Mouse (Mus musculus) large intestine, adult 2 months (tissue): ENCODE results near the gene 6330409D20Rik. TPM values are rescaled to one million over a fixed set of nuclear protein-coding genes. Genes with fewer than 3 reads are reported as not detected.

Source experiments
- DNase-seq: peaks from one replicate; pipeline ENCODE4 v3.0.0-alpha.2; 2012; ENCODE audit warnings: low read depth, low spot score
- WGBS: fragments of 180-500 bp; shearing (Covaris S2); methylation state at CpG from one replicate; pipeline ENCODE4 v1.1.7; 2018; 5-methylcytosine and 5-hydroxymethylcytosine counted together
- polyA plus RNA-seq: library from polyadenylated mRNA; depleted of rRNA; stranded (reverse); fragments of >200 nt; gene quantifications from 2 replicates; pipeline ENCODE4 v1.2.3, GENCODE M21; 2012

The 6330409D20Rik gene
- polyA plus RNA-seq, 1 experiment, result not detected

DNA sequence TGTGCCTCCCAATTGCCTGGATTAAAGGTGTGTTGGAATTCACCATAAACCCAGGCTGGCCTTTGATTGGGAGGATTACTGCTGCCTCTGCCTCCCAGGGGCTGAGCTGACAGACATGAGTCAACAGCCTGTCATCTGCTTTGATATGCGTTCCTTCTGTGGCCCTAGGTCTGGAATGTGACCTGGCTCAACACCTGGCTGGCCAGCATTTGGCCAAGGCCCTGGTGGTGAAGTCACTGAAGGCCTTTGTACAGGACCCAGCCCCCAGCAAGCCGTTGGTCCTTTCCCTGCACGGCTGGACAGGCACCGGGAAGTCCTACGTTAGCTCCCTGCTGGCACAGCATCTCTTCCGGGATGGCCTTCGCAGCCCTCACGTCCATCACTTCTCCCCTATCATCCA lies 17.7 kb upstream of the 6330409D20Rik start:
- no peak for DNase-seq
- WGBS, result 79% methylated on average over 8 of the region's 8 CpGs

DNA sequence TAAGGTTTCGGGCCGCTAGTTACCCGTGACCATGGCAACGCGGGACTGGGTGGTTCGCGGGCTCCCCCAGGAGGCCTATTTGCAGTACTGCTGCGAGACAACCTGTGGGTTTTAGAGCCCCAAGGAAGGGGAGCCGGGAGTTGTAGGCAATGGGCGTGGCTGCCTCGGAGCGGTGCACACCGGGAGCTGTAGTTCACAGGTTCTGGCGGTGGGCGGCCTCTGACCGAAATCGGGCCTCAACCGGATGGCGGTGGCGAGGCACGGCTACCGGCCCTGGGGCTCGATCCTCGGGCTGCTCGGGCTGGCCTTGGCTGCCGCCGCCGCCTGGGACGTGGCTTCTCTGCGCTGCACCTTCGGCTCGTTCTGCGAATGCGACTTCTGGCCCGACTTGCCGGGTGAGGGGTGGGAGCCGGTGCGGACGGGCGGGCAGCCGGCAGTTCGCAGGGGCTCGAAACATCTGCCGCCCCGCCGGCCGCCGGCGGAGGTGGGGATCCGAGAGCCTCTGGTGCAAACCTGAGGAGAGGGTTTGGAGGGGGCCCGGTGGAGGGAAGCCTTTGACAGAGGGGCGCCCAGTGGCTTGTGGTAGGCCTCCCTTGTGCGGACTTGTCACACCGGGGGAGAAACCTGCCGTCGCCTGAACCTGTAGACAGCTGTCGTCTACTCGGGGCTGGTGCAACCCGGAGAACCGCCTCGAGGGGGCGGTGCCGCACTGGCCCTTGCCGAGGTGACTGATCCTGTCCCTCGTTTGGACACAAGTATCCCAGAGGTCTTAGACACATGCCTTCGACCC lies 16.4 kb upstream of the 6330409D20Rik start, which contains the start of gene Tor2a:
Tor2a (plus strand) TSS at position 179 of the 790 bp plus-strand sequence.
- DNase-seq, result peak; percentile 89
- under 1% methylated on average over 66 of the region's 66 CpGs for WGBS

DNA sequence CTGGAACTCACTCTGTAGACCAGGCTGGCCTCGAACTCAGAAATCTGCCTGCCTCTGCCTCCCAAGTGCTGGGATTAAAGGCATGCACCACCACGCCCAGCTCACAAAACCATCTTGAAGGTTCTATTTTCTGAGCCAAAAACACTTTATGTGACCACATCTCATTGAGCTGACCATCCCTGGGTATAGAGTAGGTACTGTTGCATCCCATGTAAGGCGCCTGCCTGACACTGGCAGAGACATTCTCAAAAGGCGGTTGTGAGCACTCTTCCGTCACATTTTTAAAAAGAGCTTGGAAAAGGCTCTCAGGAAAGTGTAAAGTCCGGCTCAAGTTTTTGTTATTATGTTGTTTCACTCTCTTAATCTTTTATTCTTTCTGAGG lies 15.8 kb upstream of the 6330409D20Rik start:
- 33% methylated on average over 6 of the region's 6 CpGs for WGBS
- no peak for DNase-seq

DNA sequence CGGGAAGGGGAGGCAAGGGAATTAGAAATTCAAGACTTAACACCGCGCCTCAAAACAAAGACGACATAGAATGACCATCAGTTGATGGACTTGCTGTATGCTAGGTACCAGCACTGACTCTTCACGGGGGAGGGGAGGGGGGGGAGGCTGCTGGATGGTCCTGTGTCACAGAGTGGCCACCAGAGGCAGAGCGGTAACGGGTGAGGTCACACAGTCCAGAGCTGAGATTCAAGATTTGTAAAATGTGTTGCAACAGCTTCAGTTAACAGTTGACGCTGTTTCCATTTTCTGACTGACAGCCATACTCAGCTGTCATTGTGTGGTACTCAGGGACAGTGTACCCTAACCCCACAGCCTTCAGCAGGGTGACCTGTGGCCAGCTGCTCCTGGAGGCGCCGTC lies 11.4 kb upstream of the 6330409D20Rik start:
- no peak for DNase-seq
- 62% methylated on average over 10 of the region's 10 CpGs for WGBS

DNA sequence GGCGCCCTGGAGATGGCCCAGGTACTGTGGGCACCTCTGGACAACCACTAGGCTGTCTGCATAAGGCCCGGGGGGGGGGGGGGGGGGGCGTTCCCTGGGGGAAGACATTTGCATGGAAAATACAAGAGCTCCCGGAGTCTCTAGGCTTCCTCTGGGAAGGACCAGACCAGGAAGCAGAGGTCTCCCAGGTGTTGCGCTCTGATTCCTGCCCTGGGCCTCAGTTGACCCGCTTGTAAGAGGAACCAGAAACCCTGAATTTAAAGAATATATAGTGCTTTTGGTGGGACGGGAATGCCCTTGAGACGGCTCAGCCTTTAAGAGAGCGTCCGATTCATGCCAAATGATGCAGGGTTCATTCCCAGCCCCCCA lies 10.8 kb upstream of the 6330409D20Rik start:
- DNase-seq, result no peak
- 25% methylated on average over 10 of the region's 10 CpGs for WGBS

DNA sequence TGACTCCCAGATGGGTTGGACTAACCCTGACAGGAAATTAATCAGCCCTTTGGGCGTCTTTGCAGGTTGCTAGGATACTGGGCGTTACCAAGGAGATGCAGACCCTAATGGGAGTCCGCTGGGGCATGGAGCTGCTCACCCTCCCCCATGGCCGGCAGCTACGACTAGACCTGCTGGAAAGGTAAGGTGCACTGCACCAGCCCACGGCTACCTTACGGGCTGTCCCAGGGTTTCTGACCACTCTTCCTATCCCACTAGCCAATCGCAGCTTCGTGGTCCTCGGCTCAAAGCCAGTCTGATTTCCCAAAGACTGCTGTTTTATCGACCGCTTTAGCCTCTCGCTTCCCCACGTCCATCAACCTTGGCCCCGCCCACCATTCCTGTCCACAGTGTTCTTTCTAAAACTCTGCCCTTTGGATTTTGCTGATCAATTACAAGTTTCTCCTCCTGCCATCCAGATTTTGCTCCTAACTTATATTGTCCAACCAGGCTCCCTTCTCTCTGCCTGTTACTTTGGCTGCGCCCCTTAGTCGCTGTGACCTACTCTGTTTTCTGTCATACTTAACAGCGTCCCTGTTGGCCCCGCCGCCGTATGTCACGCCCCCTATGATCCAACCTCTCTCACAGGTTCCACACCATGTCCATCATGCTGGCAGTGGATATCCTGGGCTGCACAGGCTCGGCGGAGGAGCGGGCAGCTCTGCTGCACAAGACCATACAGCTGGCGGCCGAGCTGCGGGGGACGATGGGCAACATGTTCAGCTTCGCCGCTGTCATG lies 10.3 kb upstream of the 6330409D20Rik start:
- 21% methylated on average over 31 of the region's 31 CpGs for WGBS
- DNase-seq, result peak; percentile 62

DNA sequence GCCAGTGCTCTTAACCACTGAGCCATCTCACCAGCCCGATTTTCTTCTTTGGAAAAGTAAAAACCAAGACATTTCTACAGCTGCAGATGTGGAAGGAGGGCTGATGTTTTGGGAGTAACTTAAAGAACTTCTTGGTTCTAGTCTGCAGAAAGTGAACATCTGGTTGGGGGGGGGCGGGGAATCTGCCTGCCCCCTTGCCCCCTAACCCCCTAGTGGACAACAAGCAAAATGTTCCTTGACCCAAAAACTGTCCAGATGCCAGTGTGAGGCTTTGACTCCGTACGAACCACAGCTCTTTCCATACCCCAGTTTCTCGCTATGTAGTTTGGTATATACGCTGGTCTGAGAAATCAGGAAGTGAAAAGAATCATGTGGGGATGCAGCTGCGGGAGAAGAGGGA lies 9.4 kb upstream of the 6330409D20Rik start:
- 71% methylated on average over 7 of the region's 7 CpGs for WGBS
- DNase-seq, result no peak

DNA sequence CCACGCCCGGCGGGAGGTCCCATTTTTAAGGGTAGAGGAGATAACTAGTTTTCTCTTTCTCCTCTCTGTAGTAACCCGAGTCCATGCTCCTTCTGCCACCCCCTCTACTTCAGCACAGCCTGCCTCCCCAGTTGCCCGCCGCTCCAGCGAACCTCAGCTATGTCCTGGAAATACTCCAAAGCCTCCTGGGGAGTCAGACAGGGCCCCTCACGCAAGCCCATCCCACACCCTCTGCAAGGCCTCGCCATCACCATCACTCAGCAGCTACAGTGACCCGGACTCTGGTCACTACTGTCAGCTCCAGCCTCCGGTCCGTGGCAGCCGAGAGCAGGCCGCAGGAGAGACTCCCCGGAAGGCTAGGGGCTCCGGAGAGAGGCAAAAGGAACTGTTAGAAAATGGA lies 8.3 kb upstream of the 6330409D20Rik start:
- DNase-seq, result no peak
- WGBS, result 89% methylated on average over 16 of the region's 16 CpGs

DNA sequence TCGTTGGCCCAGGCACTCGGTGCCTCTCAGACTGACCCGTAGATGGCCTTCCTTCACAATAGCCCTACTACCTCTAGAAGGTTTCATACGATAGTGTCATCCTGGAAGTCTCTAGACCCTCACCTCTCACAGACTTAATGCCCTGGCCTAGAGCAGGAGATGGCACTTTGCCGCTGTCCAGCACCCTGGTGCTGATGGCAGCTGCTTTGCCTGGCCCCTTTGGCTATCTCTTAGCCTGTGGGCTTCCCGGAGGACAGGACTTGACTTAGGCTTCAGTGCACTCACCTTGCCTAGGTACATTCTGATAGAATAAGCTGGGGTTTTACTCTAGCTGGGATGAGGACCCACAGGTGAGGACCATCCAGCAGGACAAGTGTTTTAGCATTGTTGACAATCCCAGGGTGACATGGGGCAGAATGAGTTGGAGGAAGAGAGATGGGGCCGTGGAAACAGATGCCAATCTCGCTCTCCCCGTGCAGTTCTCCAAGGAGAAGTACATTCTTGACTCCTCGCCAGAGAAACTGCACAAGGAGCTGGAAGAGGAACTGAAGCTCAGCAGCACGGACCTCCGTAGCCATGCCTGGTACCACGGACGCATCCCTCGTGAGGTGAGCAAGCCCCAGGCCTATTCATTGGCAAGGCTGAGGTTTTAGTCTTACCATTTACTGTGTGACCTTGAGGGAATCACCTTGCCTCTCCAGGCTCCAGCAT lies 3.6 kb upstream of the 6330409D20Rik start:
- 72% methylated on average over 15 of the region's 15 CpGs for WGBS

DNA sequence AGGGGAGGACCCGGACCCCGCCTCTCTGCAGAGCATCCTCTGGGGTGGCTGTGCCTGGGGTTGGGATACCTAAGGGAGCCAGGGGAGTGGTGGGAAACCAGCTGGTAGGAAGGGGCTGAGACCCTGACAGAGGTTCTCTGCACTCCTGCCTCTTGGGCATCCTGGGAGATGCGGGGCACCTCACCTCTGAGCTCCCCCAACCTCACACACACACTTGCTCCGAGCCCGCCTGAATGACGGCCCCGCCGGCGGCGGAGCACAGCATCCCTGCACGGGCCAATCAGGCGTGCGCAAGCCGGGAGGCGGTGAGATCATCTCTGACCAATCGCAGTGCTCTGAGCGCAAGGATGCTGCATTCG lies 1.3 kb upstream of the 6330409D20Rik start:
- 23% methylated on average over 18 of the region's 18 CpGs for WGBS
- DNase-seq, result no peak

More for the DNA sequence above, 3.6 kb upstream of the 6330409D20Rik start:
- no peak for DNase-seq

DNA sequence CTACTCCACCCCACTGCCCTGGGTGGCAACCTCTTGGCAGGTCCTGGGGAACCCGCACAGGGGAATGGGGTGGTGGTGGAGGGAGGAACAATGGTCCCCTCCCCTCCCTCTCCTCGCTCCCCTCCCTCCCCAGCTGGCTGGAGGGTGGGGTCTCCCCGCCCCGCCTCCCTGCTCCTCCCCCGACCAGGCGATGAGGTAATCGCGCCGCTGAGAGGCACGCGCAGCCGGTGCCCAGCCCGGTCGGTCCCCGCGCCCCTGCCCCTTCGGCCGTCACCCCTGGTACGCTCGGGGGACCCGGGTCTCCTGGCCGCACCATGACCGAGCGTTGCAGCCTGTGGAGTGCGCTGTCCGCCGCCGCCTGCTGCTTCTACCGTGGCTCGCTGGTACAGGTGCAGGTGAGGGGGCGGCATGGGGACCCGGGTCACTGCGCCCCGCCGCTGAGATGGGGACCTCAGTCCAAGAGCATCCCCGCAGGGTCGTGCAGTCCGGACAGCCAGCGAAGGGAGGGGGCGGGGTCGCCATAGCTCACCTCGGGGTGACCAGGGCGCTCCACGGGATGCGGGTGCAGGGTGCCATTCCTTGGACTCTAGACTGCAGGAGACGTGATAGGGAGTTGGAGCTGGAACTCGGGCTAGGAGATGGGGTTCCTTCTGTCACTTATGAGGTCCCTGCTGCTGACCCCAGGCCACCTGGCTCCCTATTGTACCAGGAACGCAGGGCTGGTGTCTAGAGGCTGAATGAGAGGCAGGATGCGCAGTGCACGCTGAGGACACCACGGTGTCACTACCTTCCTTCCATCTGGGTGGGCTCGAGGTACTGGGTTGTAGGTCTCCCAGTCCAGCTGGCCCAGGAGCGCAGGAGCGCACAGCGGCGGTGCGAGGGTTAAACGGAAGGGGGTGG lies 707 bp upstream of the 6330409D20Rik start:
- WGBS, result 7% methylated on average over 57 of the region's 58 CpGs
- DNase-seq, result no peak

DNA sequence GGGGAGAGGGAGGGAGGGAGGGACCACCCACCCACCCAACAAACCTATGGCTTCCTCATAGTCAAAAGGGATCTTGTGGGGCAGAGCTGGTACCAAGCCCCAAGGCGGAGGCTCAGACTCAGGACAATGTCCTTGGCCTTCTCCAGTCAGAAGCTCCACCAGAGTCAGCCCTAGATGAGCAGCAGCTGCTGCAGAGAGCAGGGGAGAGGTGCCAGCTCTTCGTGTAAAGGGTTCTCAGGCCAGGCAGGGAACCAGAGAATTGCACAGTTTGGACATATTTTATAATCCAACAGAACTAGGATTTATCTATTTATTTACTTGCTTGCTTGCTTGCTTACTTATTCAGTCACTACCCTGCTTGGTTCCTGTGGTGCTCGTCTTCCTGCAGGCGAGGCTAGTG lies 1.5 kb downstream of the 6330409D20Rik start:
- DNase-seq, result no peak
- 58% methylated on average over 4 of the region's 4 CpGs for WGBS

DNA sequence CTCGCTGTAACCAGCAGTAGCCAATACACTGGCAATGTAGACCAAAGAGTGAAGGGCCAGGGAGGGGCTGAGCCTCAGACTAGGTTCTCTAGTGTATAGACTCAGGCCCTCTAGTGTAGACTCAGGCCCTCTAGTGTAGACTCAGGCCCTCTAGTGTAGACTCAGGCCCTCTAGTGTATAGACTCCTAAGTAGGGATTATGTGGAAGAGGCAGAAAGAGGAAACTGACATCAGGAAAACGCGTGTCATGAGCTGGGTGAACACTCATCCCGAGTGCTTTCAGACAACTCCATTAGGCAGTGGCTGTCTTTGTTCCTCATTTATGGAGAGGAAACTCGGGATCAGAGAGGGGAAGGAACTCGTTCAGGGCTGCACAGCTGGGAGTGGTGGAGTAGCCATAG lies 3.8 kb downstream of the 6330409D20Rik start:
- no peak for DNase-seq
- WGBS, result 65% methylated on average over 6 of the region's 6 CpGs

DNA sequence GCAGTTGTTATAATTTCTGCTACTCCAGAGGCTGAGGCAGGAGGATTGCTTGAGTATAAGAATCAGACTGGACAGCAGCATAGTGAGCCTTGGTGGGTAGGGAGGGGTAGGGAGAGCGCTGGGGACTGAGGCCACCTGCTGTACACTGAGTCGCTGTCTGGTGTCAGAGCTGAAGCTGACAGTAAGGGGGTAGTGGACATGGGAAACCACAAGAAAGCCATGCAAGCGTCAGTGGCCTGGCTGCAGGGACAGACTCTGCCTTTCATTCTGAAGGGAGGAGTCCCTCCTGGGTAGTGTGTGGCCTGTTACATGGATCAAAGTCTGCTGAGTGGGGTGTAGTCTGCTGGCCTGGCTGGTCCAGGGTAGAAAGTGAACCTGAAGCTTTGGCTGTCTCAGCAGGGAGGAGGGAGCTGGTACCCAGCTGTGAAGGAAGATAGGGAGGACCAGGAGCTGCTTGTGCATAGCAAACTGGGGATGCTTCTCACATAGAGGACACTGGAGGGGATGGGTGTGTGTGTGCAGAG lies 4.4 kb downstream of the 6330409D20Rik start:
- WGBS, result 53% methylated on average over 3 of the region's 3 CpGs
- DNase-seq, result no peak

DNA sequence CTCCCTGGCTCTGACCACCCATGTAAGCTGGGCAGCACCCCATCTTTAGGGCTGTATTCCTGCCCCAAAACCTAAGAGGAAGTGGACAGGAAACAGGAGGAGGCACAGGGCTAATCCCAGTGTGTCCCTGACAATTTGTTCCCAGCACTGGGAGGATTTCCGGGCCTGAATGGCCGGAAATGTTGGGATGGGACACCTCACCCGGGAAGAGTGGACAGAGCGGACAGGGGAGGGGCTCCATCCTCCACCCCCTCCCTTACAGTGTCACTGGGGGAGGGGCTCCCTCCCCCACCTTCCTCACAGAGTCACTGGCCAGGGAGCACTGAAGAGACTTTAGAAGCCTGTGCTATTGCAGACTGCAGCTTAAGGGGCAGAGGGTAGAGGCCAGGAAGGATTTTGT lies 5.9 kb downstream of the 6330409D20Rik start:
- no peak for DNase-seq
- WGBS, result 61% methylated on average over 4 of the region's 4 CpGs

DNA sequence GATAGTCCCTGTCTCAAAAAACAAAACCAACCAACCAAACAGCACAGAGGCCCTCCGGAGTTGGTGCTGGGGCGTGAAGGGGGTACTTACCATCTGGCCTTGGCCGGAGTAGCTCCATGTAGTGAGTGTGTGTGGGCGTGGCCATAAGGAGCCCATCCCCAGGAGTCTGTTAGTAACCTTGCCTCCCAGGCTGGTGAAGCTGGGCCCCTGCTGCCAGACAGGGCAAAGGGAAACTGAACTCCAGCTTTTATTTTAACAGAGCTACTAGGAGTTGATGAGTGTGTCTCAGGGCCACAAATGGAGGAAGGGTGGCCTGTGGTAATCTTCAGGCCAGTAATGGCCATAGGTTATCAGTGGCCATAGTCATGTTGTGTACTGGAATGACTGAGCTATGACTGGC lies 6.3 kb downstream of the 6330409D20Rik start:
- WGBS, result 53% methylated on average over 4 of the region's 4 CpGs
- no peak for DNase-seq

DNA sequence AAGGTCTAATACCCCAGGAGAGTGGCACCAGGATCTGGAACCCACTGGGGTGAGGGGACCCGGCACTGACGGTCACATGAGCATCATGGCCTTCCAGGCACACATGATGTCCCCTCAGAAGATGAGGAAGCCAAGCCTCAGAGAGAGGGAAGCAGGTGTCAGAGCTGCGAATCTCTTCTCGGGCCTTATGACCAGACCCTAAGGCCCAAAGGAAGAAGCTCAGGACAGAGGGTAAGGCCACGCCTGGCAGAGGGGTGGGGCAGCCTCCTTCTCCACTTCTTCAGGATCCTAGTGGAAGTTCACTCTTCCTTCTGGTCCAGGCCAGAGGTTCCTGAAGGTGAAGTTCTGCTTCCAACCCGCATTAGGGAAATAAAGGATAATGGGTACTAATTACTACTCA lies 8.1 kb downstream of the 6330409D20Rik start:
- WGBS, result 80% methylated on average over 6 of the region's 6 CpGs
- no peak for DNase-seq

DNA sequence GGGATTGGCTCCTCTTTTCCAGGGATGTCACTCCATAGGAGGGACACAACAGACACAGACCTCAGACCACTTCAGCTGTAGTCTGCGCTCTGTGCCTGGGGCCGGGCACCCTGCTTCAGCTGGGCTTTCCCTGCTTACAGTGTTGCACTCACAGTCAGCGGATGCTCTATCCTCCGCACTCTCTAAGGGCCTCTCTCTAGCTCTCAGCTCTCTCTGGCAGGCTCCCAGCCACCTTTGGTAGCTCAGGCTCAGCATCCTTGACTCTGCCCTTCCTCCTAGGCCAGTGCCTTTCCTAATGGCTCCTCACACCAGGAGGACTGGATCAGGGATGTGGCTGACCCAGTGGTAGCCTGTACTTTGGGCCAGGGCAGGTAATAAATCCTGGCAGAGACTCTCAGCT lies 8.9 kb downstream of the 6330409D20Rik start:
- WGBS, result 77% methylated on average over 4 of the region's 4 CpGs
- DNase-seq, result no peak

DNA sequence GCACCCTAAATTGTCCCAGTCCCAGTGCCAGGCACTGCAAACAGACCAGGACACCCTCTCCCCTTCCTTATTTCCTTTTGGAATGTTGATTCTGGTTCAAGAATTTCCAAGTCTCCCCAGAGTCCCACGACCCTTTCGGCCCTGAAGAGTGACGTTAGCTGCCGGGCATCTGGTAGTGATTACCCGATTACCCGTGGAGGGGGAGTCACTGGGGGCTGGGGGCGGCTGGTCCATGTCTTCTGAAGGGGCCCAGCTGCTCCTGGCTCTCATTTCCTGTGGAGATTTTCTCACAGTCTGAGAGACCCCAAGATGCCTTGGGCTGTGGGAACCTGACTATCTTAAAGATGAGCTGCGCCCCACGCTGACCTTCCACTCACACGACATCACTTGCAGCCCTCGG lies 10.0 kb downstream of the 6330409D20Rik start:
- DNase-seq, result no peak
- WGBS, result 59% methylated on average over 11 of the region's 11 CpGs
